Mouse (Mus musculus) ES-Bruce4 (cell line): ENCODE data around the gene Tsks. TPM values are rescaled to one million over a fixed set of nuclear protein-coding genes. Genes with fewer than 3 reads are reported as not detected.
A peak's percentile ranks its signal among the peaks of the same experiment; 100 is the strongest.

Experiments used
- H3K27ac ChIP-seq: 2 replicates; pipeline ENCODE4 v1.5.1; 2012; ENCODE audit warnings: low read length, inconsistent platforms; ENCODE audit not compliant: insufficient read depth
- H3K27me3 ChIP-seq: 2 replicates; pipeline ENCODE4 v1.6.1; 2012; ENCODE audit warnings: mild to moderate bottlenecking, low read length, inconsistent platforms; ENCODE audit not compliant: control insufficient read depth, poor library complexity, insufficient read depth, severe bottlenecking
- H3K36me3 ChIP-seq: 2 replicates; pipeline ENCODE4 v1.6.1; 2012; ENCODE audit warnings: inconsistent platforms, mild to moderate bottlenecking, low read length, moderate library complexity; ENCODE audit not compliant: control insufficient read depth, poor library complexity, insufficient read depth, severe bottlenecking
- H3K4me1 ChIP-seq: one replicate; pipeline ENCODE4 v1.8.1; 2011; ENCODE audit warnings: low read length; ENCODE audit not compliant: control insufficient read depth, insufficient read depth
- H3K4me3 ChIP-seq: 2 replicates; pipeline ENCODE4 v1.5.1; 2011; ENCODE audit warnings: low read depth, mild to moderate bottlenecking, low read length
- H3K9ac ChIP-seq: 2 replicates; pipeline ENCODE4 v1.6.1; 2012; ENCODE audit warnings: low read depth, mild to moderate bottlenecking, inconsistent platforms; ENCODE audit not compliant: poor library complexity, severe bottlenecking
- H3K9me3 ChIP-seq: replicated peaks from 2 replicates; pipeline ENCODE4 v1.6.1; 2012; ENCODE audit warnings: mild to moderate bottlenecking, low read length, inconsistent platforms; ENCODE audit not compliant: control insufficient read depth, poor library complexity, insufficient read depth, severe bottlenecking
- CTCF ChIP-seq: IDR thresholded peaks from one replicate; pipeline ENCODE4 v1.8.1; 2011; ENCODE audit warnings: low read depth, low read length
- EP300 ChIP-seq: IDR thresholded peaks from 2 replicates; pipeline ENCODE4 v1.6.1; 2011; ENCODE audit warnings: low read depth, low read length; ENCODE audit not compliant: insufficient read depth
- POLR2A ChIP-seq: IDR thresholded peaks from one replicate; pipeline ENCODE4 v1.8.1; 2011; ENCODE audit warnings: low read length; ENCODE audit not compliant: insufficient read depth
- polyA plus RNA-seq: library from polyadenylated mRNA; stranded (reverse); fragments of >200 nt; gene quantifications from 2 replicates; pipeline ENCODE4 v1.2.4, GENCODE M21; 2011; ENCODE audit warnings: low read depth; ENCODE audit not compliant: missing spikeins, insufficient read depth, insufficient read length

Tsks gene
- polyA plus RNA-seq, 1 experiment = not detected

DNA sequence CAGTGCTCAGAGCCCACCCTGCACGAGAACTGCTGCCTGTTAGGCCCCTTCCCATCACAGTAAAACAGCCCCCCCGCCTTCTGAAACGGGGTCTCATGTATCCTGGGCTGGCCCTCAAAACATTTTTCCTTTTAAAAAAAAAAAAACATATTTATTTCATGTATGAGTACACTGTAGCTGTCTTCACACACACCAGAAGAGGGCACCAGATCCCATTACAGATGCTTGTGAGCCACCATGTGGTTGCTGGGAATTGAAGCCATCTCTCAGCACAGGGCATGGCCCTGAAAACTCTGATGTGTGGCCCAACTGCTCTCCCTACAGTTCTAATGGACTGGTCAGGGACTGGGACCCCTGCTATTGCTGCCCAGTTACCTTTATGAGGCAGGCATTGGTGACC, 35.3 kb downstream of the Tsks start:
- H3K36me3 ChIP-seq = peaks cover 60% of the 10 kb centered on the region
- peak overlapping the region; percentile 69 for H3K27ac ChIP-seq

DNA sequence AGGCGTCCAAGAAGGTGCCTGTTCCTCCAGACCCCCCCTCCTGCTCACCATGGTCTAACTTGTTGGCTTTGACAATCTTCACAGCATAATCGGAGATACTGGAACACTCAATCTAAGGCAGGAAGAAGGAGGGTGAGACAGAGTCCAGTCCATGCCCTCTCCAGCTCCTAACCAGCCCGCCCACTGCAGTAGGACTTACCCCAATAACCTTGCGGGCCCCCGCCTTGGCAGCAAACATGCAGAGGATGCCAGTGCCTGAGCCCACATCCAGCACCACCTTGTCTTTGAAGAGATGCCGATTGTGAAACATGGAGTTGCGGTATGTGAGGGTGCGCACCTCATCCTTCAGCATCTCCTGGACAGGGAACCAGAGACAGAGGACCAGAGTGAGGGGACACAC, 38.5 kb downstream of the Tsks start:
- no peaks in the 10 kb centered on the region for H3K27me3 ChIP-seq
- H3K36me3 ChIP-seq = peaks cover 55% of the 10 kb centered on the region
- H3K9ac ChIP-seq = no peak overlapping the region
- no peak overlapping the region for H3K27ac ChIP-seq
- H3K4me3 ChIP-seq = no peak overlapping the region
- no peak for TF ChIP-seq CTCF
- no peaks in the 10 kb centered on the region for H3K9me3 ChIP-seq
- H3K4me1 ChIP-seq = peaks cover 6% of the 10 kb centered on the region

More for the DNA sequence above, 35.3 kb downstream of the Tsks start:
- Histone ChIP-seq H3K27me3 (no peaks in the 10 kb centered on the region), H3K9me3 (no peaks in the 10 kb centered on the region), H3K4me1 (no peaks in the 10 kb centered on the region), H3K4me3 (no peak overlapping the region), H3K9ac (no peak overlapping the region)
- no peak for TF ChIP-seq POLR2A
- TF ChIP-seq CTCF = peak; percentile 0
- TF ChIP-seq EP300 = no peak

DNA sequence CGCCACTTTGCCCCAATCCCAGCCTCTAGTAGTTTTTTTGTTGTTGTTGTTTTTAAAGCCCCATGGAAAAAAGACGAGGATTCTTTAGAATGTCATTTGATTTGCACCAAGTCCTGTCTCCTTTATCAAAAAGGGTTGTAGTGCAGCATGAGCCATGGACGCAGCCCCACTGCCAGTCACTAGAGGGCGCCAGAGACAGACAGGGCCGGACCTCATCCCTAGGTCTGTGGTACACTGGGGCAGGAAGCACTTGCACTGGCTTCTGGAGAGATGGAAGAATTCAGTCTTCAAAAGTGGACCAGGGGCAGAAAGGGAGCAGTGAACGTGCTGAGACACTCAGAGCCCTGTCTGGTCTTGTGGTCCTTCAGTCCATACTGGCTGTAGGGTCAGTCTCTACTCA, 40.1 kb downstream of the Tsks start:
- peaks cover 6% of the 10 kb centered on the region for H3K4me1 ChIP-seq
- H3K27me3 ChIP-seq = no peaks in the 10 kb centered on the region
- H3K4me3 ChIP-seq = no peak overlapping the region
- no peak overlapping the region for H3K9ac ChIP-seq
- H3K27ac ChIP-seq = peak overlapping the region; percentile 51; the same call in 1 of the 2 replicates
- no peaks in the 10 kb centered on the region for H3K9me3 ChIP-seq
- TF ChIP-seq POLR2A (no peak), CTCF (peak; percentile 99), EP300 (no peak)
- H3K36me3 ChIP-seq = peaks cover 42% of the 10 kb centered on the region

DNA sequence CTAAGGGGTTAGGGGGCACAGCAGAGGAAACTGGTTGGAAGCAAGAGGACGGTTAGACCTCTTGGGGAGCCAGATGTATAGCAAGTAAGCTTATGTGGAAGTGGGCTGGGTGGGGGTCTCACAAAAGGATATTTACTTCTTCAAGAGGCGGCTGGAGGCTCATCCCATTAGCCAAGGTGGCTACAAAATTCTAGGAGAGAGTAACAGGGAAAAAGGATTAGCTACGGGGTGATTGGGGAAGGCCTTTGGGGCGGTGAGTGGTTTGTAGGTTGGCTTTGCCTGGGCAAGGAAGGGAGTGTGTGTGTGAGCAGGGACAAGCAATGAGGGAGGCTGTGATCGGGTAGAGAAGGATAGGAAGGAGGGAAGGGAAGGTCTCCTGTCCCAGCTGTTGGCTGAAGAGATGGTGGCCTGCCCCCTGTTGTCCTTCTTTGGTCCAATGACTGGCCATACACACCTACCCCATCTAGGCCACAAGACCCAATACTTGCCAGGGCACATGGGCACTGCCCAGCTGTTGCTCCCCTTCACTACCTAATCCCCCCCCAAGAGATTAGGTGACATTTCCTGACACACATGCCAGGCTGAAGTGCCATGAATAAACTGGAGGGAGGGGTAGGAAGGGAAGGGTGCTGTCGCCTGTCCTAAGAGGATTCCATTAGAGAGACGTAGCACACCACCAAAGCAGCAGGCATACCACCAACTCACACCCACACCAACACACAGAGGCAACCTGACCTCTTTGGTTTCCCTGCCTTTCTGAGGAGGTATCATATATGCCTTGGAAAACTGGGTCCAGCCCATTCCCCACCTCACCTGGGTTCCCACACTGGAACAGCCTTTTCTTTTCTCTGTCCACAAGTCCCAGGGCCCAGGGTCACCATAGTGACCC, 41.2 kb downstream of the Tsks start:
- H3K4me3 ChIP-seq = peak overlapping the region; percentile 6; the same call in 1 of the 2 replicates
- peaks cover 32% of the 10 kb centered on the region for H3K36me3 ChIP-seq
- peak overlapping the region; percentile 99 for H3K9ac ChIP-seq
- no peaks in the 10 kb centered on the region for H3K9me3 ChIP-seq
- TF ChIP-seq POLR2A (no peak), CTCF (no peak), EP300 (no peak)
- H3K27me3 ChIP-seq = no peaks in the 10 kb centered on the region
- peaks cover 6% of the 10 kb centered on the region for H3K4me1 ChIP-seq
- H3K27ac ChIP-seq = peak overlapping the region; percentile 51

DNA sequence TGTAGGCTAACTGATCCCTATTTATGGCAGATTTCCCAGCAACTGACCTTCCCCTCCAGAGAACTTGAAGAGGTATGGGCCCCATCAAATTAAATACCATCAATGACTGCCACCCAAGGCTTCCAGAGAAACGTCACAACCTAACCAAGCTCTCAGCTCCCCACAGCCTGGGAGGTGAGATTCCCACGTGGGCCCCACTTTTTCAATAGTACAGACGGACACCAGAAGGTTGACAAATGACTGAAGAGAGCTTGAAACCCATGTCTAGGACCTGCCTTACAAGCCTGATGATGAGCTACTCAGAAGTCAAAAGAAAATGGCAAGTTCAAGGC, 41.8 kb downstream of the Tsks start:
- Histone ChIP-seq H3K4me3 (peak overlapping the region; percentile 83), H3K9ac (peak overlapping the region; percentile 99), H3K4me1 (peaks cover 6% of the 10 kb centered on the region), H3K27me3 (no peaks in the 10 kb centered on the region), H3K27ac (peak overlapping the region; percentile 51; the same call in 1 of the 2 replicates), H3K36me3 (peaks cover 28% of the 10 kb centered on the region), H3K9me3 (no peaks in the 10 kb centered on the region)
- TF ChIP-seq CTCF (no peak), POLR2A (no peak), EP300 (no peak)

DNA sequence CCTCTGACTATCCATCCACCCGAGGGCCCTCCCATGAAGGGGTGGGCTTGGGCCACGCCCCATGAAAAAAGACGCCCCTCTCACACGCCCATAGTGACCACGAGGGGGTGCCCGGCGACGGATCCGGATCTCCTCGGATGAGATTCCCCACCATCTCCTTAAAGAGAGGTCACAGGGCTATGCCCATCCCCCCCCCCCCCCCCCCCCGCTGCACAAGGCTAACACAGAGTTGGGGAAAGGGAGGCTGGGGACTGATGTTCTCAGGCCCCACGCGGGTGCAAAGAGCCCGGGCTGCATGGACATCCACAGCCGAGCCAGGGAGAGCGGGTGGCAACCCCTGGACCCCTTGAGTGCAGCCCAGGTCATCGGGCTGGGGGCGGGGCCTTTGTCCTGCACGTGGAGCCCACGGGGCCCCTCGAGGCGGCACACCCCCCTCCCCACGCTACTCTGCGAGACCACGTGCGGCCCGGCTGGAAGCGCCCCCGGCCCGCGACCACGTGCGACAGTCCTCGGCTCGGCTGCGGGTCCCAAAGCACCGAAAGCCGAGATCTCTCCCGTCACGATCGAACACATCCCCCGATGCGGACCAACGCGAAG, 42.7 kb downstream of the Tsks start:
- Histone ChIP-seq H3K4me1 (peaks cover 6% of the 10 kb centered on the region), H3K27me3 (no peaks in the 10 kb centered on the region), H3K27ac (peak overlapping the region; percentile 65), H3K4me3 (peak overlapping the region; percentile 83), H3K9me3 (no peaks in the 10 kb centered on the region), H3K9ac (peak overlapping the region; percentile 99), H3K36me3 (peaks cover 19% of the 10 kb centered on the region)
- no peak for TF ChIP-seq EP300
- peak; percentile 23 for TF ChIP-seq CTCF
- TF ChIP-seq POLR2A = no peak
